8 mouse cellular contexts compared by ENCODE assay signal in the genomic region with DNA sequence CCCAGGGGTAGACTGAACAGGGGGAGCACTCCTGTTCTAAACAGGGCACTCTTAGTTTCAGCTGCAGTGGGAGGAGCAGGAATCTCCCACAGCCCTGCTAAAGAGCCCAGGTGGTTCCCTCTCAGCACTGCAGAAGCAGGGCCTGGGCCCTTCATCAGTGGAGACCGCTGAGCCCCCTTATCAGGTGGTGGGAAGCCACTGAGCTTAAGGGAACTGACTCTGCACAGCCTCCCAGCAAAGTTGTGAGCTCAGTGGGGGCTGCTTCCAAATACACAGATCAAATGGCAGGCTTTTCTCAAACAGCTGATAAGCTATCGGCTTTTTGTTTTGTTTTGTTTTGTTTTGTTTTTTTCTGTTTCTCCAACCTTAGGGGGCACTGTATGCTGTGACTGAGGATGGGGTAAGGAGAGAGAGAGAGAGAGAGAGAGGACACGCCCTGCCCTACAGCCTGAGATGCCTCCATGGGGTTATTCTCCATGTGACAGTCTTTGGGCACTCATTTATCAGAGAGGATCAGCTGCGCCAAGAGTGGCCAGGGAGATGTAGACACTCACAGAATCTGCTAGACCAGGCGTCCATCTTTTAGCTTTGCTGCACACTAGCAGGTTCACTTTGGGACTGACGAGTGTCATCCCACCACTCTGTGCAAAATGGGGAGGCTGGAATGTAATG.
DNase-seq lines count a peak whose midpoint lies in the region; ATAC-seq and TF ChIP-seq lines count a peak whose summit lies in the region.

No protein-coding gene starts in this region.

- peaks cover 39% of the 10 kb centered on the region for H3K4me1 ChIP-seq in forebrain, embryonic 13.5 days

- intact Hi-C loops in gastrocnemius, adult 2 months (cut with DNase I): no loop called here

- peak overlapping the region; percentile 71; the same call in 1 of the 2 replicates for H3K27ac ChIP-seq in gastrocnemius, adult 2 months
- no peak overlapping the region for H3K27ac ChIP-seq in forebrain, embryonic 13.5 days

- H3K27me3 ChIP-seq in forebrain, embryonic 13.5 days: peaks cover 22% of the 10 kb centered on the region

- no peaks in the 10 kb centered on the region for H3K9me3 ChIP-seq in forebrain, embryonic 13.5 days (replicated peaks)

- WGBS in forebrain, embryonic 13.5 days: 62% methylated on average over 6 of the region's 6 CpGs

- peak overlapping the region; percentile 95 for H3K4me2 ChIP-seq in forebrain, embryonic 13.5 days

- no peaks in the 10 kb centered on the region for H3K36me3 ChIP-seq in forebrain, embryonic 13.5 days (ENCODE audit: poor library complexity, severe bottlenecking)

- DNase-seq in gastrocnemius, adult 2 months: no peak
- DNase-seq in gastrocnemius, adult 8-10 months (ENCODE audit: low spot score in 2 of 2): no peak
- DNase-seq in MEL-GATA-1-ER (ENCODE audit: extremely low read depth, low read depth): peak; percentile 74
- no peak for DNase-seq in right cerebral cortex, postnatal 4 days
- DNase-seq in embryo, embryonic 10 days (ENCODE audit: low spot score): no peak
- DNase-seq in retina, postnatal 1 day: no peak

- no peak for ATAC-seq in forebrain, embryonic 13.5 days
- peak; percentile 10; the same call in 1 of the 2 replicates for ATAC-seq in megakaryocyte, adult 5-6 weeks (ENCODE audit: poor library complexity, severe bottlenecking)

- H3K4me3 ChIP-seq in gastrocnemius, adult 2 months: peak overlapping the region; percentile 76
- no peak overlapping the region for H3K4me3 ChIP-seq in forebrain, embryonic 13.5 days

- no peak for TF ChIP-seq CTCF in gastrocnemius, adult 2 months (IDR thresholded peaks at IDR 0.05)

- no peak overlapping the region for H3K9ac ChIP-seq in forebrain, embryonic 13.5 days
